Mouse (Mus musculus): ENCODE results near the gene Pex6. TPM values are rescaled to one million over a fixed set of nuclear protein-coding genes. Genes with fewer than 3 reads are reported as not detected.

Pex6 gene
- total and polyA plus RNA-seq, 3 experiments, result 23.0 to 31.2 TPM; not detected in 1

- Histone ChIP-seq H3K4me3 (ENCODE audit: control insufficient read depth in 1 of 2, insufficient read depth in 1 of 2, low read depth in 2 of 2, low read length in 2 of 2) (no peak overlapping the region), H3K79me2 (ENCODE audit: control insufficient read depth, insufficient read depth, low read length, poor library complexity) (peaks cover 18% of the 10 kb centered on the region), H3K36me3 (ENCODE audit: control insufficient read depth in 1 of 2, insufficient read depth in 2 of 2, low read length in 2 of 2) (peaks cover 0 to 8% of the 10 kb centered on the region in 2 experiments; a peak in 2 of 4 replicates), H3K4me1 (ENCODE audit: control insufficient read depth in 1 of 2, insufficient read depth in 2 of 2, low read length in 2 of 2) (peaks cover 3 to 21% of the 10 kb centered on the region in 2 experiments), H3K9me3 (replicated peaks; ENCODE audit: insufficient read depth, low read length) (no peaks in the 10 kb centered on the region), H3K27ac (ENCODE audit: control insufficient read depth, low read depth, low read length) (no peak overlapping the region), H3K27me3 (ENCODE audit: control insufficient read depth in 1 of 2, insufficient read depth in 2 of 2, low read length in 2 of 2) (no peaks in the 10 kb centered on the region), H3K9ac (ENCODE audit: control insufficient read depth, low read depth, low read length, poor library complexity, severe bottlenecking) (no peak overlapping the region)
- TF ChIP-seq MEF2A (IDR thresholded peaks at IDR 0.05; ENCODE audit: extremely low read depth, insufficient replicate concordance, low read depth, low read length, poor library complexity, severe bottlenecking) (no peak), MAX (IDR thresholded peaks at IDR 0.05; ENCODE audit: low read length) (no peak), ZKSCAN1 (IDR thresholded peaks at IDR 0.05; ENCODE audit: low read depth, low read length) (no peak), RAD21 (IDR thresholded peaks at IDR 0.05; ENCODE audit: low read depth, low read length) (no peak), MAFK (IDR thresholded peaks at IDR 0.05; ENCODE audit: borderline replicate concordance, low read depth, low read length) (no peak), E2F4 (IDR thresholded peaks at IDR 0.05; ENCODE audit: borderline replicate concordance, low read depth, low read length) (no peak), ZNF384 (IDR thresholded peaks at IDR 0.05; ENCODE audit: low read depth, low read length) (no peak), BHLHE40 (IDR thresholded peaks at IDR 0.05; ENCODE audit: borderline replicate concordance, low read depth, low read length) (no peak), ZMIZ1 (IDR thresholded peaks at IDR 0.05; ENCODE audit: low read depth, low read length) (no peak), HCFC1 (IDR thresholded peaks at IDR 0.05; ENCODE audit: low read depth, low read length) (no peak), POLR2AphosphoS2 (IDR thresholded peaks at IDR 0.05; ENCODE audit: low read length) (no peak), CTCF (IDR thresholded peaks at IDR 0.05 in 2 of 3, conservative IDR thresholded peaks at IDR 0.05 in 1 of 3; ENCODE audit: control insufficient read depth in 1 of 3, insufficient read depth in 1 of 3, low read depth in 2 of 3, low read length in 3 of 3, poor library complexity in 1 of 3, severe bottlenecking in 1 of 3) (no peak), CHD1 (IDR thresholded peaks at IDR 0.05; ENCODE audit: low read depth, low read length) (no peak), MYB (IDR thresholded peaks at IDR 0.05; ENCODE audit: low read depth, low read length) (no peak), UBTF (IDR thresholded peaks at IDR 0.05; ENCODE audit: borderline replicate concordance, insufficient read depth, low read depth, low read length) (no peak)
- DNase-seq (ENCODE audit: low read depth, low spot score), result no peak
These were observed 12.0 kb upstream of the Pex6 start for GRCm38 (mm10) chr17:46699245-46699644.

- Histone ChIP-seq H3K9me3 (replicated peaks; ENCODE audit: insufficient read depth, low read length) (no peaks in the 10 kb centered on the region), H3K36me3 (ENCODE audit: control insufficient read depth in 1 of 2, insufficient read depth in 2 of 2, low read length in 2 of 2) (peaks cover 0 to 8% of the 10 kb centered on the region in 2 experiments; a peak in 2 of 4 replicates), H3K4me1 (ENCODE audit: control insufficient read depth in 1 of 2, insufficient read depth in 2 of 2, low read length in 2 of 2) (peaks cover 3 to 21% of the 10 kb centered on the region in 2 experiments), H3K27ac (ENCODE audit: control insufficient read depth, low read depth, low read length) (no peak overlapping the region), H3K4me3 (ENCODE audit: control insufficient read depth in 1 of 2, insufficient read depth in 1 of 2, low read depth in 2 of 2, low read length in 2 of 2) (no peak overlapping the region), H3K9ac (ENCODE audit: control insufficient read depth, low read depth, low read length, poor library complexity, severe bottlenecking) (no peak overlapping the region), H3K27me3 (ENCODE audit: control insufficient read depth in 1 of 2, insufficient read depth in 2 of 2, low read length in 2 of 2) (no peaks in the 10 kb centered on the region), H3K79me2 (ENCODE audit: control insufficient read depth, insufficient read depth, low read length, poor library complexity) (peaks cover 23% of the 10 kb centered on the region)
- DNase-seq (ENCODE audit: low read depth, low spot score), result no peak
- TF ChIP-seq ZC3H11A (IDR thresholded peaks at IDR 0.05; ENCODE audit: low read depth, low read length), result no peak
- TF ChIP-seq MXI1 (IDR thresholded peaks at IDR 0.05; ENCODE audit: low read depth, low read length), result no peak
- no peak for TF ChIP-seq ZNF384 (IDR thresholded peaks at IDR 0.05; ENCODE audit: low read depth, low read length)
- no peak for TF ChIP-seq UBTF (IDR thresholded peaks at IDR 0.05; ENCODE audit: borderline replicate concordance, insufficient read depth, low read depth, low read length)
- TF ChIP-seq SIN3A (IDR thresholded peaks at IDR 0.05; ENCODE audit: low read length), result no peak
- no peak for TF ChIP-seq NELFE (IDR thresholded peaks at IDR 0.05; ENCODE audit: low read depth, low read length)
- TF ChIP-seq GATA1 (IDR thresholded peaks at IDR 0.05; ENCODE audit: low read depth, low read length), result no peak
- no peak for TF ChIP-seq KAT2A (conservative IDR thresholded peaks at IDR 0.05; ENCODE audit: low read depth, low read length)
- no peak for TF ChIP-seq E2F4 (IDR thresholded peaks at IDR 0.05; ENCODE audit: borderline replicate concordance, low read depth, low read length)
- TF ChIP-seq POLR2AphosphoS5 (IDR thresholded peaks at IDR 0.05; ENCODE audit: borderline replicate concordance, low read depth, low read length), result no peak
- no peak for TF ChIP-seq NRF1 (IDR thresholded peaks at IDR 0.05; ENCODE audit: insufficient read depth, low read depth, low read length, poor library complexity, severe bottlenecking)
- TF ChIP-seq ZMIZ1 (IDR thresholded peaks at IDR 0.05; ENCODE audit: low read depth, low read length), result no peak
- no peak for TF ChIP-seq CHD2 (IDR thresholded peaks at IDR 0.05; ENCODE audit: low read length)
- TF ChIP-seq ETS1 (IDR thresholded peaks at IDR 0.05; ENCODE audit: low read depth, low read length), result no peak
- no peak for TF ChIP-seq JUND (IDR thresholded peaks at IDR 0.05; ENCODE audit: low read depth, low read length)
These were observed 11.4 kb upstream of the Pex6 start for GRCm38 (mm10) chr17:46699912-46700311.
